Mouse (Mus musculus): Measurements from ENCODE around the gene Gm21863. TPM values are rescaled to one million over a fixed set of nuclear protein-coding genes. Genes with fewer than 3 reads are reported as not detected.

Gm21863 gene
- polyA plus RNA-seq (2015; fragmentation: Illumina TruSeq; extraction: RNeasy Lipid Tissue Mini Kit (QIAGEN cat#74804); ENCODE audit: insufficient read depth, low read depth, low replicate concordance): not detected

GRCm38 (mm10) chr12:19953869-19954555 lies at the start of gene Gm21863:
TSS of gene Gm21863 (plus strand) at chr12:19954505.

All from pancreas, adult 10 weeks (tissue).